Mouse (Mus musculus) megakaryocyte, embryonic 14.5 days (primary cell): Measurements from ENCODE around the gene Ahcy.
"Not testable (repeated sequence)": the region's sequence is repeated elsewhere in the genome, so short reads cannot be mapped to it uniquely, and the experiment has no call there.

Source experiments
- FLI1 ChIP-seq: IDR thresholded peaks from 2 replicates; pipeline ENCODE4 v1.6.1; 2012; ENCODE audit warnings: low read length, inconsistent platforms, mixed read lengths
- GATA1 ChIP-seq: IDR thresholded peaks from 3 replicates; pipeline ENCODE4 v1.6.1; 2012; ENCODE audit warnings: mixed read lengths, low read length, inconsistent platforms, borderline replicate concordance

DNA sequence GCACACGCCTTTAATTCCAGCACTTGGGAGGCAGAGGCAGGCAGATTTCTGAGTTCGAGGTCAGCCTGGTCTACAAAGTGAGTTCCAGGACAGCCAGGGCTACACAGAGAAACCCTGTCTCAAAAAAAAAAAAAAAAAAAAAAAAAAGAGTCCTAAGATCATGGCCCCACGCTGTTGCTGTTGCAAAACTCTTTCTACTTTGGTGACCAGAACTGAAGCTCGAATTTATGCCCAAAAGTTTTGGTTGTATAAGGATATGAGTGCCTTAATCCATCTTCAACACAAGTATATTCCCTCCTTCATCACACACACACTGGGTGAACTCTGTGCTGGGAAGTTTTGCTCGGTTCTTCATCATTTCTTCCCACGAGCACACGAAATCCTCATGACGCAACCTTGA is 20.8 kb downstream of the Ahcy start:
- TF ChIP-seq GATA1, FLI1: not testable (repeated sequence)
